Mouse (Mus musculus) lung, postnatal 0 days (tissue): Measurements from ENCODE around the gene Rtp4.

Experiments used
- CTCF ChIP-seq: IDR thresholded peaks from 2 replicates; pipeline ENCODE4 v1.5.1; 2016; ENCODE audit warnings: antibody characterized with exemption, mild to moderate bottlenecking
- EP300 ChIP-seq: IDR thresholded peaks from 2 replicates; pipeline ENCODE4 v1.6.1; 2016; ENCODE audit warnings: antibody characterized with exemption, mild to moderate bottlenecking, control low read depth

DNA sequence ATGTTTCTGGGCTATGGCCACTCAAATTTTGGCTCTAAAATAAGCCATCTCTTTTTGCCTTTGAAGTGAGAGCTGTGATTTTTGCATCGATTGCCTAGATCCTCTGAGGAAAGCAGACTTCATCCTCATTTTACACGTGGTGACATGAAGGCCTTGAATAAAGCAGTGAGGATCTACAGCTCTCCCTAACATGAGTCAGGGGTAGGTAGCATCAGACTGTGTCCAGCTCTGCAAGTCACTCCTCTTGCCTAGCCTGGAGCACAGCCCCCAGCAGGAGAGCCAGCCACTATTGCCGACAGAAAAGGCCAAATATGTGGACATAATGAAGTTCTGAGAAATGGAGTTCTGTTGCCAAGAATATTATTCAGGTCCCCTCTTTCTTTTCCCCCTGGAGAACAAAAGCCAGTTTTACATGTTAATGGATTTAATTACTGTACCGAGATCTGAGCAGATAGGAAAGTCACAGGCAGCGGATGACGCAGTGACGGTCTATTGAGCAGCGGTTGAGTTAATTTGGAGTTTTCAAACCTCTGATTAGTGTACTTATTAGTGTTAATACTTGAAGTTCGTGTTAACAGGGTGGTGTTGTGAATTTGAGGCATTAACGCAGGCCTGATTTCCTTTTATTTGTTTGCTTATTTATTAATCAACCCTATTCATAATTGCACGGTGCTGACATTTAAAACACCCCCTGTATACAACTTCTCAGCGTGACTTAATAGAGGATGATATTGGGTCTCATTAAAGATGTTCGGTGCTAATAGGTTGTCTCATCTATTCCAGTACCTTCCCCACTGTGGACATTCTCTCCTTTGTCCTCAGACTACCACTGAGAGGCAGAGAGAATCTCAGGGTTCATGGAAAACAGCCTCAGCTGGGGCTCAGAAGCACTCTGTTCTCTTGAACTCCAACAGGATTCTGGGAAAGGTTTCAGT is 139.8 kb downstream of the Rtp4 start:
- TF ChIP-seq CTCF (no peak), EP300 (no peak)
